Mouse (Mus musculus): ENCODE measurements at regions not wholly inside any gene's neighbourhood (a gene's known extent, or its start where the extent isn't known, plus 50 kb on each side); places are given as distances from the start of the nearest gene placed in this dataset.

DNA sequence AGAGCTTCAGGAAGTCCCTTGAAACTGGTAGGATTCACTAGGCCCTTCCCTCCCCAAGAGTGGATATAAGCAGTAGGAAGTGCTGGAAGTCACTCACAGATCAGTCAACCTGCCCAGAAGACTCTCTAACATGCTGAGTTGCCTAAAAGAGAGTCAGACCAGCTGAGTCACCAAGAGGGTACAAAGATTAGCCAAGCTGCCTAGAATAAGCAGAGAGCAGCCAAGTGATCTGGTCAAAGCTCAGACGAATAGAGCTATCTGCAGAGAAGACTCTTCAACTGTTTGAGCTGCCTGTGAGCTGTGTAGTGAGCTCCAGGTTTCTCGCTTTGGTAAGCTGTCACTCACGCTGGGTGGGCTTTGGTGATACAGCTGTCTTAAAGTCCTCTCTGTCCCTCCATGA, 207.4 kb upstream of the Kdm8 start:
- no peaks in the 10 kb centered on the region for H3K36me3 ChIP-seq (ENCODE audit: control insufficient read depth, insufficient read depth, low read length, poor library complexity, severe bottlenecking)
- H3K27me3 ChIP-seq (ENCODE audit: control insufficient read depth, insufficient read depth, low read length, poor library complexity, severe bottlenecking), result no peaks in the 10 kb centered on the region
- no peak for DNase-seq (ENCODE audit: low read depth, low spot score)

DNA sequence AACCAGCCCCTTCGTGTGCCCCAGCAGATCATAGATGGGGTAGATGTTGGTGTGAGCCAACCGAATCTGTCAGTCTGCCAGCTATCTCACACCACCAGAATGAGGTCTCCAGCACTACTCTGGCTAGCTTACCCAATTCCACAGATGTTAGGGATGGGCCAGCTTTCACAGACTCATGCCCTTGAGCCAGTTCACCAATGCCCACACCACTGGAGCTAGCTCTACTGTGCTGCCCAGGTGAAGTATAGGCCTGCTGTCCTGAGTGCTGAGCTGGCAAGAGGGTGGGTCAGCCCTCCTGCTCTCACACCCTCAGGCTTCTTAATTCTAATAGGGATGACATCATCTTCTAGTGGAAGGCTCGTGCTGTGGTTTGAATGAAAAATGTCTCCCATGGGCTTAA, 201.5 kb upstream of the Kdm8 start:
- no peak for DNase-seq (ENCODE audit: low read depth, low spot score)
- Histone ChIP-seq H3K27me3 (ENCODE audit: control insufficient read depth, insufficient read depth, low read length, poor library complexity, severe bottlenecking) (no peaks in the 10 kb centered on the region), H3K36me3 (ENCODE audit: control insufficient read depth, insufficient read depth, low read length, poor library complexity, severe bottlenecking) (no peaks in the 10 kb centered on the region)

DNA sequence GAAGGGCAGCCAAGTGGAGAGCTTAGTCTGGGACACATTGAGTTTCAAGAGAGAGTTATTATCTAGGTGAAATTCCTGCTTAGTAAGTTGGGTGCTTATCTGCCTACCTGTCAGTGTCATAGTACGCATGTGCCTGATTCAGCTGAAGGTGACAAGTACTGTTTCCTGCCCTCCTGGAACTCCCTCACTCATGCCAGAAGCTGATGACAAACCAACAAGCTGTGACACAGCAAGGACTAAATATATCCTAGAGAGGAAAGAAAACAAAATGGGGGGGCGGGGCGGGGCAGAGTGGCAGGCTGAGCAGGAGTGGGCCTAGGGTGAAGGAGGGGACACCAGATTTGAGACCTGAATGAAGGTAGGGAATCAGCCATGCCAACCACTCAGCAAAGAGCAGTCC, 196.1 kb upstream of the Kdm8 start:
- Histone ChIP-seq H3K36me3 (ENCODE audit: control insufficient read depth, insufficient read depth, low read length, poor library complexity, severe bottlenecking) (no peaks in the 10 kb centered on the region), H3K27me3 (ENCODE audit: control insufficient read depth, insufficient read depth, low read length, poor library complexity, severe bottlenecking) (no peaks in the 10 kb centered on the region)
- no peak for DNase-seq (ENCODE audit: low read depth, low spot score)

DNA sequence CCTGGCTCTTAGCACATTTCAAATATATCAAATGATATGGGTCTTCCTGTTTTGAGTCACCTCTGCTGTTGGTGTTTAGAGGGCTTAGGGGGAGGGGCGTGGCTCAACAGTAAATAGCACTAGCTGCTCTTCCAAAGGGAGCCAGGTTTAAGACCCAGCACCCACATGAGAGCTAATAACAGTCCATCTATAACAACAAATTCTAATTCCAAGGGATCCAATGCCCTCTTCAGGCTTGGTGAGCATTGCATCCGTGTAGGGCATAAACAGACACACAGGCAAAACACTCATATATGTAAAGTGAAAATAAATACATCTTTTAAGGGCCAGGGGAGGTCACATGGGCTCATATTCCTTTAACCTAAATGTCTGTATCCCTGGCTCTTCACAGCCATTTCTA, 194.1 kb upstream of the Kdm8 start:
- H3K36me3 ChIP-seq (ENCODE audit: control insufficient read depth, insufficient read depth, low read length, poor library complexity, severe bottlenecking), result no peaks in the 10 kb centered on the region
- DNase-seq (ENCODE audit: low read depth, low spot score), result no peak
- no peaks in the 10 kb centered on the region for H3K27me3 ChIP-seq (ENCODE audit: control insufficient read depth, insufficient read depth, low read length, poor library complexity, severe bottlenecking)

DNA sequence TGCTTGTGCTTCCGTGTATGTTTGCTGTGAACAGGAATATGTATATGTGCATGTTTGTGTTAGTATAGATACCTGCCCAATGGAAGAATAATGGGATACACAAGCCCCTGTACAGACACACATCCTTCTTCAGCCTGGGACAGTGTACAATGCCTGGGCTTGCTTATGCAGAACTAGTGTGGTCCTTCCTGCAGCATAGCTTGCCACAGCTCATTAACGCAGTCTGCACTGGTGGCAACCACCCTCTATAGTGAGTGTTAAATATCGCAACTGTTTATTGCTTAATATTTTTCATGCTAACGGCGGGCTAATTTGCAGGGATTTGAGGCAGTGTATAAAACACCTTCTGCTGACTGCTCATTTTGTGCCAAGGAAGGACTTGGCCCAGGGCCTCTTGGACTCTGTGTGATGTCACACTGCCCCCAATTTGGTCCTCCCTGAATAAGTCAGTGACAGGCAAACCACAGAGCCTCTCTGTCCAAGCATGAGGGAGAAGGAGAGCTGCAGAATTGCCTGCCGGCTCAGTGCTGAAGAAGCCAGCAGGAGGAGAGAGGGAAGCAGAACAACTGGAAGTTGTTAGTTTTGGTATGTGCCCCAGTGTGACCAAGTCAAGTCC, 193.4 kb upstream of the Kdm8 start:
- no peaks in the 10 kb centered on the region for H3K36me3 ChIP-seq (ENCODE audit: control insufficient read depth, insufficient read depth, low read length, poor library complexity, severe bottlenecking)
- no peak for DNase-seq (ENCODE audit: low read depth, low spot score)
- no peaks in the 10 kb centered on the region for H3K27me3 ChIP-seq (ENCODE audit: control insufficient read depth, insufficient read depth, low read length, poor library complexity, severe bottlenecking)

DNA sequence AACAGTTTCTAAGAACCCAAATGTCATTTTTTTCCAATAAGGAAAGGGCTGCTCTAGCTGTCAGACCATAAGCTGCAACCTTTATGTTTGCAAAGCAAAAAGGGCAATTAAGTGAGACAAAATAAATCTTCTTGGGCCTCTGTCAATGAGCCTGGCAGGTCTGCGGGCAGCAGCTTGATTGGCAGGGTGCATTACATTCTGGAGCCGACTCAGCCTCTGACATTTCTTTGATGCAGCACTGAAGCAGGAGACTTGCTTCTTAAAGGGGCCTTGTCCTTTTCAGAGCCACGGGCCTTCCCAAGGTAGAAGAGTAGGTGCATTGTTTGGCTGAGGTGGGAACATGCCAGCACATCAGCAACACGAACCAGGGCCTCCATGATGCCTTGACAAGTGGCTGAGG, 190.2 kb upstream of the Kdm8 start:
- H3K27me3 ChIP-seq (ENCODE audit: control insufficient read depth, insufficient read depth, low read length, poor library complexity, severe bottlenecking), result no peaks in the 10 kb centered on the region
- no peaks in the 10 kb centered on the region for H3K36me3 ChIP-seq (ENCODE audit: control insufficient read depth, insufficient read depth, low read length, poor library complexity, severe bottlenecking)
- DNase-seq (ENCODE audit: low read depth, low spot score), result no peak

DNA sequence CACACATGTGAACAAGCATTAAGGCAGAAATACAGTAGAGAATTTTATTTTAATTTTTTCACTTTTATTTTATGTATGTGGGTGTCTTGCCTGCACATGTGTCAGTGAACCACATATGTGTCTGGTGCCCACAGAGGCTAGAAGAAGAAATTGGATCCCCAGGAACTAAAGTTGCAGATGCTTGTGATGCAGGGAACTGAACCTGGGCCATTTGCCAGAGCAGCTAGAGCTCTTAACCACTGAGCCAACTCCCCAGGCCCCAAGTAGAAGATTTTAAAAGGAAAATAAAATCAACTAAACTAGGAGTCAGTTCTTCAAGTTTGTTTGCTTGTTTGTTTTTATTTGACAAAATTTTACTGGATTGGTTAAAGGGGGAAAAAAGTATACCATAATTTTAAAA, 185.5 kb upstream of the Kdm8 start:
- Histone ChIP-seq H3K36me3 (ENCODE audit: control insufficient read depth, insufficient read depth, low read length, poor library complexity, severe bottlenecking) (no peaks in the 10 kb centered on the region), H3K27me3 (ENCODE audit: control insufficient read depth, insufficient read depth, low read length, poor library complexity, severe bottlenecking) (no peaks in the 10 kb centered on the region)
- no peak for DNase-seq (ENCODE audit: low read depth, low spot score)

DNA sequence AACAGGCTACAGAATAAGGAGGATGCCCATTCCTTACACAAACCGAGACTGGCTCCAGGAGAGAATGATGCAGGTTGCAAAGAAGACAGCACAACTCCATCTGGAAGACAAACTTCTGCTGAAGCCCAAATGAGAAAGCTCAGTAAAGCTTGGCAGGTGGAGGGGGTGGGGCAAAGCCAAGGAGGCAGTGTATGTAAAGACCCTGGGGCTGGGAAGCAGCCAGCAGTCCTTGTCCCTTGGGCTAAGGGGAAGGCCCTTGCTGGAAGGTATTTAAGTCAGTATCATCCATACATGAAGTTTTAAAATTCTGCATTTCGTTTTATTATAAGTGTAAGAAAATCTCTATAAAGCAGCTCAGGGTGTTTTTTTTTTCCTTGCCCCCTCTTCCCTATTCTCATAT, 182.3 kb upstream of the Kdm8 start:
- H3K36me3 ChIP-seq (ENCODE audit: control insufficient read depth, insufficient read depth, low read length, poor library complexity, severe bottlenecking), result no peaks in the 10 kb centered on the region
- no peaks in the 10 kb centered on the region for H3K27me3 ChIP-seq (ENCODE audit: control insufficient read depth, insufficient read depth, low read length, poor library complexity, severe bottlenecking)

DNA sequence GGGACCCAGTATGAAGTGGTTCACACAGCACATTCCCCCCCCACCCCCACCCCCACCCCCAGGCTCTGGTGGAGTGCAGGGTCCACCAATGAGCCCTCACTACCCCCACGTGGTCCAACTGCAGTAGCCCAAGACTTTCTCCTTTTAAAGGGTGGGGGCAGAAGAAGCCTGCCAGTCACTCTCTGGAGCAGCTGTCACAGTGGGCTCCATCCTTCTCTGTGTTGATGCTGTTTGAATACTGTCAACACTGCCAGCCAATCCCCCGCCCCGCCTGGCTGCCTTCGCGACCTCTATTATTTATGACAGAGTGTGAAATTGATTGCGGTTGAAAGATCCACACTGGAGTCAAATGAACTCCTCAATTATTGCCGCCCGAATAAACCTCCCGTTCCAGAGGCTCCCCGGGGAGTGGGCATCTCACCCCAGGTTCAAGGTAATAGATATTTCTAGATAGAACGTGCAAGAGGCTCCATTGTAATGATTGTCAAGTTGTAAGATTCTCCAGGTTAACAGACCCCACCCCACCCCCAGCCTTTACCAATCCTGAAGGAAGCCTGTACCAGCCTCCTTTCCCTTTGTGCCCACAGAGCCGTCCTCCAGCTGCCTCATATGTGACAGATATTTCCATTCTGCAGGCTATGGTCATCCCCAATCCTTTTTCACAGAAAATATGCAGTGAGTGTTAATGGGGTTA, 181.7 kb upstream of the Kdm8 start:
- DNase-seq (ENCODE audit: low read depth, low spot score), result no peak
- Histone ChIP-seq H3K36me3 (ENCODE audit: control insufficient read depth, insufficient read depth, low read length, poor library complexity, severe bottlenecking) (no peaks in the 10 kb centered on the region), H3K27me3 (ENCODE audit: control insufficient read depth, insufficient read depth, low read length, poor library complexity, severe bottlenecking) (no peaks in the 10 kb centered on the region)

More for the DNA sequence above, 182.3 kb upstream of the Kdm8 start:
- no peak for DNase-seq (ENCODE audit: low read depth, low spot score)

DNA sequence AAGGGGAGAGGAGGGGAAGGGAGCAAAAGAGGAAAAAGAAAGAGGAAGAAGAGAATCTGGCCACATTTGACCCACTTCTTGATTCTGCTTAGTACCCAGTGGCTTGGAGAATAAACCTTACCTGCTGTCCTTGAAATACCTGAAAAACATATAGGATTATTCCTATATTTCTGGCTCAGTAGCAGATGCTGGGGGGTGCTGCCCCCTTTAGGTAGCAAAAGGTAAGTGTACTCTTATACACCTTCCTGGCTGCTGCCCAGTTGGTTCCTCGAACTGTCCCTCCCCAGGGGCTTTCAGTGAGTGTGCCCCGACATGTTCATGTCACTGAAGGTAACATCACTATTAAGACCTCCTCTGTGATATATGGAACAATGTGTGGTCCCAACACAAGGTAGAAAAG, 180.7 kb upstream of the Kdm8 start:
- Histone ChIP-seq H3K27me3 (ENCODE audit: control insufficient read depth, insufficient read depth, low read length, poor library complexity, severe bottlenecking) (no peaks in the 10 kb centered on the region), H3K36me3 (ENCODE audit: control insufficient read depth, insufficient read depth, low read length, poor library complexity, severe bottlenecking) (no peaks in the 10 kb centered on the region)
- DNase-seq (ENCODE audit: low read depth, low spot score), result no peak

DNA sequence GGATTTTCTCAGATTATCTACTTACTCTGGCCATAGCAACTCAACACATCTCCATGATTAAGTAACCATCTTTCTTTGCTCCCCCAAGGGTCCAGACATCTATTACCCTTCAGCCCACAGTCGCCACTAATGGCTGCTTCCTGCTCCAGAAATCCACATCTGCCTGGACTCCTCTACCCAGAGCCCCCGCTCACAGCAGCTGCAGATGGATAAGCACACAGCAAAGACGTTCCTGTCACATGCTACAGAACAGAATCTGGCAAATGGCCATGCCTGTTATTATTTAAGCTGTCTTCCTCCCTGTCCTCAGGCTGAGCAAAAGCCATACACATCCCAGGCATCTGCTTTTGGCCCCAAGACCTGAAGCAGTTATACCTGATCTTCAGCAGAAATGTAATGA, 173.8 kb upstream of the Kdm8 start:
- Histone ChIP-seq H3K36me3 (ENCODE audit: control insufficient read depth, insufficient read depth, low read length, poor library complexity, severe bottlenecking) (no peaks in the 10 kb centered on the region), H3K27me3 (ENCODE audit: control insufficient read depth, insufficient read depth, low read length, poor library complexity, severe bottlenecking) (no peaks in the 10 kb centered on the region)
- no peak for DNase-seq (ENCODE audit: low read depth, low spot score)

DNA sequence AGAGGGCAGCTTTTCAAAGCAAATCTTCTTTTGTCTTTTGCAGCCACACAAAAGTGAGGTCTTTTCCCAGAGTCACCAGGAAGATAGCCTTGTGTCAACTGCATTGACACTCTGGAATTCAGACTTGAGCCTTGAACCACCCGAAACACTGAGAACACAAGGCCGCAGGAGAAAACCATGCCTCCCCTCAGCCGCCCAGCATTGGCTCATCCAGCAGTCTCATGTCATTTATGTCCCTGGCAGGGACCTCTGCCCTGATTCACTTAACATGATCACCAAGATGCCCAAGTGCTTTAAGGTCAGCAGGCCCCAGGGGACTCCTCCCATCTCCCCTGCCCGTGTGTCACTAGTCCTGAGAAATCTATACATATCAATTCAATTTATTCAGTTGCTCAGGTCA, 173.1 kb upstream of the Kdm8 start:
- no peaks in the 10 kb centered on the region for H3K36me3 ChIP-seq (ENCODE audit: control insufficient read depth, insufficient read depth, low read length, poor library complexity, severe bottlenecking)
- DNase-seq (ENCODE audit: low read depth, low spot score), result no peak

DNA sequence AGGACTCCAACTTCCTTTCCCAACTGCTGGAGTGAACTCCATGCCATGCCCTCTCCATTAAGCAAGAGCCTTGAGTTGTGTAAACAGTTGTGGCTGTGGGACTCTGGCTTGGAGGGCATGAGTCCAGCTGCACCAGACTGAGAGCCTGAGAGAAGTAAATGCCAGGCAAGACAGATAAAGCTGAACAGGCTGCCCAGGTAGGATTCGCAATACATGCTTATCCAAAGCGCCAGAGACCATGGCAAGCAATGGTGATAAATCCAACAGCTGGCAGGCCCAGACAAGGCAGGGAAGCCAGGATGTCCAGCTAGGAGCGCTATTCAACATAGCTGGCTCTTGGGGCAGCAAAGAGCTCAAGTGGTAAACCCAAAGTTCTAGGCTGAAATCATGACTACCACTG, 163.1 kb upstream of the Kdm8 start:
- no peaks in the 10 kb centered on the region for H3K27me3 ChIP-seq (ENCODE audit: control insufficient read depth, insufficient read depth, low read length, poor library complexity, severe bottlenecking)
- no peak for DNase-seq (ENCODE audit: low read depth, low spot score)
- no peaks in the 10 kb centered on the region for H3K36me3 ChIP-seq (ENCODE audit: control insufficient read depth, insufficient read depth, low read length, poor library complexity, severe bottlenecking)

More for the DNA sequence above, 173.1 kb upstream of the Kdm8 start:
- H3K27me3 ChIP-seq (ENCODE audit: control insufficient read depth, insufficient read depth, low read length, poor library complexity, severe bottlenecking), result no peaks in the 10 kb centered on the region

DNA sequence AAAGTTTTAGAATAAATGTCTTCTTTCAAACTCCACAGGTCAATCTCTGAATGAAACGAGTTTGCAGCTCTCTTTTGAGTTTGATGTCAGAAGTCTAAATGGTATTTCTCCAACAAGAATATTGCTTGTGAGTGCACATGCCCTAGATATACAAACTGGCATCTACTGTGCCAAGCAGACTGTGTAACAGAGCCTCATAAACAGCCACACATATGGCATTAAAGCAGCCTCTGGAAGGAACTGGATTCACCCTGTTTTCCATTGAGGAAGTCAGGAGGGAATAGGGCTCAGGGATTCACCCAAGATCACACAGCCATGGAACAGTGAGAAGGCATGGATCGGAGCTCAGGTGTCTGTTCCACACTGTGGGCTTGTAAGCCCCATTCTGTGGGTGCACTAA, 149.2 kb upstream of the Kdm8 start:
- Histone ChIP-seq H3K27me3 (ENCODE audit: control insufficient read depth, insufficient read depth, low read length, poor library complexity, severe bottlenecking) (no peaks in the 10 kb centered on the region), H3K36me3 (ENCODE audit: control insufficient read depth, insufficient read depth, low read length, poor library complexity, severe bottlenecking) (no peaks in the 10 kb centered on the region)
- DNase-seq (ENCODE audit: low read depth, low spot score), result no peak

DNA sequence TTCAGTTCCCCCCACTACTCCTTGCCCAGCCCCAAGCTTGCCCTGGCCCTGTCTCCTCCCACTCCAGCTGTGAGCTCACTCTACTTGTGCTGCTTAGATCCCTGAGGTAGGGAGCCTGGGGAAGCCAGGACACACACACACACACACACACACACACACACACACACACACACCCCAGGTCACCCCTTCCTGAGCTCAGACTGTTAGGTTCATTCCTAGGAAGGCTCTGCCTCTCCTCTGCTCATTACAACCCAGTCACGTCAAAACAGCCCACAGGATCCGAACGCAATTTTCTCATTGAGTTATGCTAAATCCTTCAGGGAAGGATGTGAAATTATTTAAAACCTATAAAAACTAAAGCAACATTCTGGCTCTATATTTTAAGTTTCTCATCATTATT, 136.0 kb upstream of the Kdm8 start:
- H3K27me3 ChIP-seq (ENCODE audit: control insufficient read depth, insufficient read depth, low read length, poor library complexity, severe bottlenecking), result no peaks in the 10 kb centered on the region

DNA sequence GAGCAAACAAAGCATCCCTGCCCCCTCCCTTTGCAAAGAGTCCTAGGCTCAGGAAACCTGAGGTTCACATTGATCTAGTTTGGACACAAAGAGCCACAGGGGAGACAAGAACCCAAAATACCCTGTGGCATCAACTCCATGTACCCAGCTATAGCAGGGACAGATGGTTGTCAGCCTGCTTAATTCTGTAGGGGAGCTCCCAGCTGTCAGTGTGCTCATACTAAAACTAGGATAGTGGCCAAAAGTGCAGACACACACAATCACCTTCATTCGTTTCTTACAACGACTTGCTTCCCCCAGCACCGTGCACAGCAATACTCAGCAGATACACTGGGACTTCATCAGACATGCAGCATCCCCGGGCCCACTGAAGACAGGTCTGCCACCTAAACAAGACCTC, 133.5 kb upstream of the Kdm8 start:
- Histone ChIP-seq H3K27me3 (ENCODE audit: control insufficient read depth, insufficient read depth, low read length, poor library complexity, severe bottlenecking) (no peaks in the 10 kb centered on the region), H3K36me3 (ENCODE audit: control insufficient read depth, insufficient read depth, low read length, poor library complexity, severe bottlenecking) (no peaks in the 10 kb centered on the region)
- no peak for DNase-seq (ENCODE audit: low read depth, low spot score)

More for the DNA sequence above, 136.0 kb upstream of the Kdm8 start:
- DNase-seq (ENCODE audit: low read depth, low spot score), result no peak
- H3K36me3 ChIP-seq (ENCODE audit: control insufficient read depth, insufficient read depth, low read length, poor library complexity, severe bottlenecking), result no peaks in the 10 kb centered on the region

All from splenic B cell, adult 2 months (primary cell).